Mouse (Mus musculus) neural tube, embryonic 14.5 days (tissue): Measurements from ENCODE around the gene Ecm1. TPM values are rescaled to one million over a fixed set of nuclear protein-coding genes. Genes with fewer than 3 reads are reported as not detected.

Source experiments
- ATAC-seq: fragments of 200-750 bp; cut with Nextera tagmentation; 2 replicates; pipeline ENCODE4 v1.8.0; 2017; ENCODE audit warnings: low read depth, mild to moderate bottlenecking, moderate TSS enrichment, moderate library complexity
- H3K27ac ChIP-seq: fragments of 300-500 bp; sonication (generic); 2 replicates; pipeline ENCODE4 v1.5.1; 2014; ENCODE audit warnings: low read depth, mild to moderate bottlenecking, control low read depth, low read length, moderate library complexity, mixed read lengths
- H3K27me3 ChIP-seq: fragments of 300-500 bp; sonication (generic); 2 replicates; pipeline ENCODE4 v1.6.1; 2014; ENCODE audit warnings: low read length; ENCODE audit not compliant: control insufficient read depth, insufficient read depth
- H3K36me3 ChIP-seq: fragments of 300-500 bp; sonication (generic); 2 replicates; pipeline ENCODE4 v1.6.1; 2014; ENCODE audit warnings: low read length, mixed read lengths; ENCODE audit not compliant: control insufficient read depth, insufficient read depth
- H3K4me1 ChIP-seq: fragments of 300-500 bp; sonication (generic); 2 replicates; pipeline ENCODE4 v1.6.1; 2014; ENCODE audit warnings: low read length; ENCODE audit not compliant: control insufficient read depth, insufficient read depth
- H3K4me2 ChIP-seq: fragments of 300-500 bp; sonication (generic); 2 replicates; pipeline ENCODE4 v1.6.1; 2014; ENCODE audit warnings: mild to moderate bottlenecking, low read depth, low read length, control low read depth
- H3K4me3 ChIP-seq: fragments of 300-500 bp; sonication (generic); 2 replicates; pipeline ENCODE4 v1.5.1; 2014; ENCODE audit warnings: low read depth, low read length, control low read depth, mixed read lengths
- H3K9ac ChIP-seq: fragments of 300-500 bp; sonication (generic); replicated peaks from 2 replicates; pipeline ENCODE4 v1.6.1; 2014; ENCODE audit warnings: low read depth, mild to moderate bottlenecking, control low read depth, low read length, mixed read lengths
- H3K9me3 ChIP-seq: fragments of 300-500 bp; sonication (generic); 2 replicates; pipeline ENCODE4 v1.6.1; 2016; ENCODE audit warnings: low read length; ENCODE audit not compliant: control insufficient read depth
- WGBS: fragments of 180-500 bp; shearing (Covaris S2); extraction: QIAGEN DNeasy Blood & Tissue Kit; methylation state at CpG from one replicate; pipeline ENCODE4 v1.1.7; 2014; 5-methylcytosine and 5-hydroxymethylcytosine counted together
- polyA plus RNA-seq: library from polyadenylated mRNA; unstranded; fragments of >200 nt; fragmentation: Nextera tagmentation; extraction: Ambion mirVana; gene quantifications from 2 replicates; pipeline ENCODE4 v1.2.1, GENCODE M21; 2014

Ecm1 gene
- polyA plus RNA-seq, 1 experiment from 2014 or later, result 7.7 TPM

GRCm38 (mm10) chr3:95758467-95759218 is 19.3 kb upstream of the Ecm1 start:
- Histone ChIP-seq H3K9me3 (no peaks in the 10 kb centered on the region), H3K4me2 (no peak overlapping the region), H3K27ac (no peak overlapping the region), H3K9ac (no peak overlapping the region), H3K36me3 (no peaks in the 10 kb centered on the region), H3K27me3 (no peaks in the 10 kb centered on the region), H3K4me1 (0 out of 2 replicates have a peak, but pooled peaks cover 4% of the 10 kb centered on the region), H3K4me3 (no peak overlapping the region)
- ATAC-seq, result no peak
- WGBS, result 60% methylated on average over 9 of the region's 9 CpGs

GRCm38 (mm10) chr3:95756808-95757207 is 17.4 kb upstream of the Ecm1 start:
- Histone ChIP-seq H3K9me3 (no peaks in the 10 kb centered on the region), H3K4me1 (0 out of 2 replicates have a peak, but pooled peaks cover 5% of the 10 kb centered on the region), H3K4me2 (no peak overlapping the region), H3K4me3 (no peak overlapping the region), H3K36me3 (peaks cover 4% of the 10 kb centered on the region), H3K27ac (no peak overlapping the region), H3K27me3 (no peaks in the 10 kb centered on the region), H3K9ac (no peak overlapping the region)
- 87% methylated on average over 2 of the region's 2 CpGs for WGBS
- no peak for ATAC-seq

- peak overlapping the region; percentile 64 for H3K9ac ChIP-seq
- H3K27ac ChIP-seq, result peak overlapping the region; percentile 24; the same call in 1 of the 2 replicates
- H3K4me2 ChIP-seq, result peak overlapping the region; percentile 77
- H3K27me3 ChIP-seq, result no peaks in the 10 kb centered on the region
- H3K4me1 ChIP-seq, result 0 out of 2 replicates have a peak, but pooled peaks cover 5% of the 10 kb centered on the region
- peaks cover 12% of the 10 kb centered on the region for H3K36me3 ChIP-seq
- under 1% methylated on average over 30 of the region's 30 CpGs for WGBS
- no peaks in the 10 kb centered on the region for H3K9me3 ChIP-seq
- peak; percentile 99 for ATAC-seq
- H3K4me3 ChIP-seq, result peak overlapping the region; percentile 60
Measured at GRCm38 (mm10) chr3:95754345-95755206, 15.2 kb upstream of the Ecm1 start.

GRCm38 (mm10) chr3:95752935-95753334 is 13.6 kb upstream of the Ecm1 start:
- WGBS, result 72% methylated on average over 3 of the region's 3 CpGs
- H3K27me3 ChIP-seq, result no peaks in the 10 kb centered on the region
- ATAC-seq, result no peak
- no peaks in the 10 kb centered on the region for H3K9me3 ChIP-seq
- H3K4me1 ChIP-seq, result 0 out of 2 replicates have a peak, but pooled peaks cover 5% of the 10 kb centered on the region
- H3K36me3 ChIP-seq, result peaks cover 23% of the 10 kb centered on the region
- no peak overlapping the region for H3K27ac ChIP-seq
- no peak overlapping the region for H3K4me2 ChIP-seq
- no peak overlapping the region for H3K9ac ChIP-seq
- no peak overlapping the region for H3K4me3 ChIP-seq

- peaks cover 30% of the 10 kb centered on the region for H3K36me3 ChIP-seq
- H3K27ac ChIP-seq, result no peak overlapping the region
- no peaks in the 10 kb centered on the region for H3K9me3 ChIP-seq
- H3K4me2 ChIP-seq, result no peak overlapping the region
- WGBS, result 75% methylated on average over 8 of the region's 8 CpGs
- no peak overlapping the region for H3K4me3 ChIP-seq
- H3K27me3 ChIP-seq, result no peaks in the 10 kb centered on the region
- no peak for ATAC-seq
- H3K4me1 ChIP-seq, result no peaks in the 10 kb centered on the region
- no peak overlapping the region for H3K9ac ChIP-seq
Measured at GRCm38 (mm10) chr3:95740406-95740805, 1.0 kb upstream of the Ecm1 start.

- WGBS, result 92% methylated on average over 12 of the region's 12 CpGs
- Histone ChIP-seq H3K4me3 (no peak overlapping the region), H3K36me3 (peaks cover 7% of the 10 kb centered on the region; the same call in 1 of the 2 replicates), H3K4me1 (no peaks in the 10 kb centered on the region), H3K4me2 (no peak overlapping the region), H3K27me3 (no peaks in the 10 kb centered on the region), H3K9ac (no peak overlapping the region), H3K9me3 (no peaks in the 10 kb centered on the region), H3K27ac (no peak overlapping the region)
- no peak for ATAC-seq
Measured at GRCm38 (mm10) chr3:95735071-95735670, 4.2 kb downstream of the Ecm1 start.

GRCm38 (mm10) chr3:95734092-95734702 is 5.2 kb downstream of the Ecm1 start:
- no peaks in the 10 kb centered on the region for H3K9me3 ChIP-seq
- no peak overlapping the region for H3K4me3 ChIP-seq
- no peak overlapping the region for H3K9ac ChIP-seq
- no peaks in the 10 kb centered on the region for H3K4me1 ChIP-seq
- 84% methylated on average over 13 of the region's 13 CpGs for WGBS
- ATAC-seq, result no peak
- H3K27me3 ChIP-seq, result no peaks in the 10 kb centered on the region
- H3K27ac ChIP-seq, result no peak overlapping the region
- no peak overlapping the region for H3K4me2 ChIP-seq
- H3K36me3 ChIP-seq, result peaks cover 6% of the 10 kb centered on the region; the same call in 1 of the 2 replicates

GRCm38 (mm10) chr3:95732744-95733521 is 6.4 kb downstream of the Ecm1 start:
- Histone ChIP-seq H3K9me3 (no peaks in the 10 kb centered on the region), H3K36me3 (peaks cover 6% of the 10 kb centered on the region; the same call in 1 of the 2 replicates), H3K27me3 (no peaks in the 10 kb centered on the region), H3K4me3 (no peak overlapping the region), H3K4me2 (no peak overlapping the region), H3K4me1 (no peaks in the 10 kb centered on the region), H3K27ac (no peak overlapping the region), H3K9ac (no peak overlapping the region)
- ATAC-seq, result no peak
- WGBS, result 87% methylated on average over 11 of the region's 11 CpGs
